Mouse (Mus musculus) small intestine, adult 2 months (tissue): ENCODE measurements around the gene Nav1. TPM values are rescaled to one million over a fixed set of nuclear protein-coding genes. Genes with fewer than 3 reads are reported as not detected.
A peak's percentile ranks its signal among the peaks of the same experiment; 100 is the strongest.

Source experiments
- H3K27ac ChIP-seq: fragments of 200-500 bp; 2 replicates; pipeline ENCODE4 v1.5.1; 2012; ENCODE audit warnings: low read depth, low read length, control low read depth, inconsistent platforms; ENCODE audit not compliant: insufficient read depth
- H3K27me3 ChIP-seq: fragments of 200-500 bp; 2 replicates; pipeline ENCODE4 v1.6.1; 2012; ENCODE audit warnings: mild to moderate bottlenecking, moderate library complexity, low read length, inconsistent platforms; ENCODE audit not compliant: control insufficient read depth, insufficient read depth
- H3K36me3 ChIP-seq: fragments of 200-500 bp; 2 replicates; pipeline ENCODE4 v1.6.1; 2012; ENCODE audit warnings: mild to moderate bottlenecking, low read length, control low read depth, inconsistent platforms; ENCODE audit not compliant: control insufficient read depth, insufficient read depth
- H3K4me1 ChIP-seq: fragments of 200-500 bp; 2 replicates; pipeline ENCODE4 v1.6.1; 2012; ENCODE audit warnings: low read length, inconsistent platforms, mixed read lengths; ENCODE audit not compliant: control insufficient read depth, insufficient read depth, insufficient read length
- H3K4me3 ChIP-seq: fragments of 200-500 bp; 2 replicates; pipeline ENCODE4 v1.5.1; 2012; ENCODE audit warnings: low read depth, mild to moderate bottlenecking, control low read depth, inconsistent platforms, low read length, moderate library complexity
- CTCF ChIP-seq: fragments of 200-500 bp; IDR thresholded peaks from 2 replicates; pipeline ENCODE4 v1.5.1; 2012; ENCODE audit warnings: low read depth, mild to moderate bottlenecking, control low read depth, inconsistent platforms, low read length, moderate library complexity, mixed read lengths; ENCODE audit not compliant: insufficient replicate concordance, insufficient read length; ENCODE audit errors: extremely low read depth
- POLR2A ChIP-seq: fragments of 200-500 bp; IDR thresholded peaks from 2 replicates; pipeline ENCODE4 v1.6.1; 2012; ENCODE audit warnings: low read depth, mild to moderate bottlenecking, control low read depth, inconsistent platforms, low read length, moderate library complexity
- WGBS: fragments of 180-500 bp; shearing (Covaris S2); methylation state at CpG from one replicate; pipeline ENCODE4 v1.1.7; 2018; 5-methylcytosine and 5-hydroxymethylcytosine counted together
- polyA plus RNA-seq: library from polyadenylated mRNA; depleted of rRNA; stranded (reverse); fragments of >200 nt; gene quantifications from 2 replicates; pipeline ENCODE4 v1.2.3, GENCODE M21; 2012

Gene Nav1
- polyA plus RNA-seq, 1 experiment = 6.2 TPM

GRCm38 (mm10) chr1:135555885-135556284 lies 51.2 kb downstream of the Nav1 start:
- H3K4me1 ChIP-seq = 0 out of 2 replicates have a peak, but pooled peaks cover 2% of the 10 kb centered on the region
- no peaks in the 10 kb centered on the region for H3K36me3 ChIP-seq
- H3K27me3 ChIP-seq = no peaks in the 10 kb centered on the region
- TF ChIP-seq CTCF = no peak
- TF ChIP-seq POLR2A = no peak
- WGBS = 88% methylated on average over 8 of the region's 8 CpGs
- H3K4me3 ChIP-seq = no peak overlapping the region
- H3K27ac ChIP-seq = no peak overlapping the region

- Histone ChIP-seq H3K4me1 (peaks cover 2% of the 10 kb centered on the region; the same call in 1 of the 2 replicates), H3K4me3 (no peak overlapping the region), H3K27me3 (no peaks in the 10 kb centered on the region), H3K27ac (no peak overlapping the region), H3K36me3 (no peaks in the 10 kb centered on the region)
- TF ChIP-seq CTCF (no peak), POLR2A (no peak)
- 54% methylated on average over 17 of the region's 17 CpGs for WGBS
Measured at GRCm38 (mm10) chr1:135554632-135555260, 52.3 kb downstream of the Nav1 start.

- H3K27ac ChIP-seq = no peak overlapping the region
Measured at GRCm38 (mm10) chr1:135553615-135554014, 53.5 kb downstream of the Nav1 start.

GRCm38 (mm10) chr1:135553154-135553553 lies 53.9 kb downstream of the Nav1 start:
- Histone ChIP-seq H3K4me1 (peaks cover 2% of the 10 kb centered on the region), H3K27ac (no peak overlapping the region), H3K27me3 (no peaks in the 10 kb centered on the region), H3K4me3 (no peak overlapping the region), H3K36me3 (no peaks in the 10 kb centered on the region)
- no peak for TF ChIP-seq POLR2A
- no peak for TF ChIP-seq CTCF
- 80% methylated on average over 4 of the region's 4 CpGs for WGBS

More at GRCm38 (mm10) chr1:135553615-135554014, 53.5 kb downstream of the Nav1 start:
- 76% methylated on average over 4 of the region's 4 CpGs for WGBS
- Histone ChIP-seq H3K4me3 (no peak overlapping the region), H3K36me3 (no peaks in the 10 kb centered on the region), H3K4me1 (peaks cover 2% of the 10 kb centered on the region), H3K27me3 (no peaks in the 10 kb centered on the region)
- no peak for TF ChIP-seq CTCF
- no peak for TF ChIP-seq POLR2A

- WGBS = 91% methylated on average over 3 of the region's 3 CpGs
- Histone ChIP-seq H3K36me3 (no peaks in the 10 kb centered on the region), H3K4me3 (no peak overlapping the region), H3K27ac (no peak overlapping the region), H3K4me1 (no peaks in the 10 kb centered on the region; the same call in none of the 2 replicates), H3K27me3 (no peaks in the 10 kb centered on the region)
- TF ChIP-seq CTCF (no peak), POLR2A (no peak)
Measured at GRCm38 (mm10) chr1:135550886-135551285, 56.2 kb downstream of the Nav1 start.

- no peak for TF ChIP-seq POLR2A
- no peaks in the 10 kb centered on the region for H3K27me3 ChIP-seq
- no peak overlapping the region for H3K27ac ChIP-seq
- H3K36me3 ChIP-seq = no peaks in the 10 kb centered on the region
- H3K4me1 ChIP-seq = no peaks in the 10 kb centered on the region; the same call in none of the 2 replicates
- 30% methylated on average over 9 of the region's 9 CpGs for WGBS
- H3K4me3 ChIP-seq = no peak overlapping the region
Measured at GRCm38 (mm10) chr1:135548750-135549149, 58.3 kb downstream of the Nav1 start.

- TF ChIP-seq CTCF (no peak), POLR2A (no peak)
- H3K4me1 ChIP-seq = no peaks in the 10 kb centered on the region; the same call in none of the 2 replicates
- no peaks in the 10 kb centered on the region for H3K27me3 ChIP-seq
- no peak overlapping the region for H3K4me3 ChIP-seq
- H3K36me3 ChIP-seq = no peaks in the 10 kb centered on the region
- WGBS = 64% methylated on average over 5 of the region's 5 CpGs
- no peak overlapping the region for H3K27ac ChIP-seq
Measured at GRCm38 (mm10) chr1:135546099-135546498, 61.0 kb downstream of the Nav1 start.

- WGBS = 38% methylated on average over 16 of the region's 16 CpGs
- Histone ChIP-seq H3K27ac (no peak overlapping the region), H3K36me3 (no peaks in the 10 kb centered on the region), H3K27me3 (no peaks in the 10 kb centered on the region), H3K4me3 (no peak overlapping the region), H3K4me1 (no peaks in the 10 kb centered on the region; the same call in none of the 2 replicates)
- TF ChIP-seq POLR2A = no peak
- TF ChIP-seq CTCF = peak; percentile 86
Measured at GRCm38 (mm10) chr1:135544504-135545146, 62.5 kb downstream of the Nav1 start.
